Mouse (Mus musculus) heart, postnatal 4 days (tissue): ENCODE data around the gene Iqca. TPM values are rescaled to one million over a fixed set of nuclear protein-coding genes. Genes with fewer than 3 reads are reported as not detected.

ENCODE experiments used
- DNase-seq: peaks from one replicate; pipeline ENCODE4 v3.0.0; 2021
- total RNA-seq, 2 experiments: library from RNA; stranded (reverse); gene quantifications; 2 replicates each; pipeline ENCODE4 v1.2.3; 2021

Iqca gene
- total RNA-seq, 2 experiments from 2014 or later: not detected

- DNase-seq: peak; percentile 57
Observed at GRCm38 (mm10) chr1:90051347-90051746, 101.9 kb downstream of the Iqca start.

- no peak for DNase-seq
Observed at GRCm38 (mm10) chr1:90050046-90050739, 103.0 kb downstream of the Iqca start.

DNA sequence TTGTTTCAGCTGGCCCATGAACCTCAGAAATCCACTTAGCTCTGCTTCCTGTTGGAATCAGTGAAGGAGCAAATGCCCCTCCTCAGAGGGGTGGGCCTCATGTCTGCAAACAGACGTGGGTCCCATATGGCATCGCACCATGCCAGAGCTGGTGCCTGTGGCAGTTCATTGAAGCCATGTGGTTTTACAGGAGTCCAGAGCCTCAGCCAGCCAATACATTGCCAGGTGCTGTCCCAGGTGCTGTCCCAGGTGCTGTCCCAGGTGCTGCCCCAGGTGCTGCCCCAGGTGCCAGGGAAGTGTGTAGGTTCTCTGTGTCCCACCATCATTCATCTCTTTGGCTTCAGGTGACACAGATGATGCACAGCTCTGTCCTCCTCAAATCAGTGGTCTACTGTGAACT, 124.9 kb downstream of the Iqca start:
- no peak for DNase-seq

DNA sequence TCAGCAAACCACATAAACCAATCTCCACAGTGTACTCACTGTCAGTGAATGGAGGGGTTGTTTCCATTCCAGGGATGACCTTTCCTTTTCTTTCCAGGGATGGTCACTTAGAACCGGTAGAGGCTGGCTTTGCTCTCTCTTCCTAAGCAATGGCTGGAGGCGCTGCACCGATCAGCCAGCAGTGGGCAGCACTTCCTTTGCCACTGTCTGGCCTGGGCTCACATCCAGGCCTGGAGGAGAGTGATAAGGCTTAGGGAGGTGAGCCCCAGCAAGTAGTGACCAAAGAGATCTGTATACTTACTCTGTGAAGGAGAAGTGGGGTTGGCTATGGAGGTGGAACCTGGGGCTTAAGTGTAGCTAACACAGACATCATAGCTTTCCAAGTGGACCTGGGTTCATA, 126.3 kb downstream of the Iqca start:
- DNase-seq: peak; percentile 76

DNA sequence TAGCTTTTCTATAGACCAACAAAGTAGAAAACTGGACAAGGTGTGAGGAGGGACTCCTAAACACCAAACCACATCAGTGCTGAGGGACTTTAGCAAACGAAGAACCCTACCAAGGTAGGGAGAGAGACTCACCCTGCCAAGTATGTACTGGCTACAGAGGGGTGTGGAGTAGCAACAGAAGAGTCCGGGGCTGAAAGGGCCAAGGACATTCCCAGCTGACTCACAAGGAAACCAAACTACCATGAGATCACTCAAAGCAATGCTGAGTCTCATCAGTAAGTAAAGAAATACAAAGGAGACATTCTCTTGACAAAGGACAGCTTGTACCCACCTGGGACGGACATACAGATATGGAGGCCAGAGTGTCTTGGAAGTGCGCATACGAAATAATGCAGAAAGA, 132.9 kb downstream of the Iqca start:
- no peak for DNase-seq

DNA sequence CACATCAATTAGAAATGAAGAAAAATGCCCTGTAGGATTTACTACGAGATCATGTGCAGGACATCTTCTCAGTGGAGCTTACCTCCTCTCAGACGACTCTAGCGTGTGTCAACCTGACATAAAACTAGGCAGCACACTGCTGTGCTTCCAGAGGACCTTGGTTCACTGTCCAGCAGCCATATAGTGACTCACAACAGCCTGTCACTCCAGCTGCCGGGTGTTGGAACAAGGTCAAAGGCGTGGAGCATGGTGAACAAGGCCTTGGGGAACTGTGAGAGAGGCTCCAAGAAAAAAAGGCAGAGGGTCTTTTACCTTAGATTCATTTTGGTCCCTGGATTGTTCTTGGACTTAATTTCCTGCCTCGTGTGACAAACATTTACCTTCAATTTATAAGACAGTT, 135.1 kb downstream of the Iqca start:
- peak; percentile 47 for DNase-seq

DNA sequence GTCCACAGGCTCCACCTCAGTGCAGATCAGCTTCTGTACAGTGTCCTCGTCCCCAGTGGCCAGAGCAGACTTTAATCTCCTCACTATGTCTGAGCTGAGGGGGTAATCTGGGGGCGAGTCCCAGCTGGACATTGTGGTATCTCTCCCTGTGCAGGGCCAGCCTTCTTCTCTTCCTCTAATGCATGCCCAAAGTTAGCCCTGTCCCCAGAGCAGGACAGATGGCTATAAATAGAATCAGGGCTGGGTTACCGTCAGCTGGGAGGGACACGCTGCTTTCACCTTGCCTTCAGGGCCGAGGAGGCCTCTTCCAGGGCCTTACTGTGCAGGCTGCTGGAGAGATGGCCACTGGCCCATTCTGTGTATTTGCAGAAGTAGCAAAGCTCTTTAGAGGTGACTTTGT, 138.8 kb downstream of the Iqca start, which contains the start of gene Asb18:
Asb18 (minus strand) TSS at position 221 of the 400 bp plus-strand sequence.
- no peak for DNase-seq

DNA sequence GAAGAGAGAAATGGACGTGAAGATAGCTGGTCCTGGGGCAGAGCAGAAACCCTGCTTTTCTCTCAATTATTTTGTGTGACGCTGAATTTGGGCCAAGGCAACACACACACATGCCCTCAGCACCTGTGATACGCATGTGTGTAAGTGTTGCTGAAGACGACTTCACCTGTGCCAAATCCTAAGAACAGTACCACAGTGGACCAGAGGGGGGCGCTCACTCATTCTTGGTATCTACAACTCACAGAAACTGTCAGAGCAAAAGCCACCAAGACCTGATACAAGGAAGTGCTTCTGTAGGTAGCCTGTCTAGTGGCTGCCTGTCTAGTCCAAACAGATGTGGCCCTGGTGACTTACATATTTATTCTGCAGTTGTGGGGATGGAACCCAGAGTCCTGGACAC, 139.9 kb downstream of the Iqca start:
- DNase-seq: no peak

DNA sequence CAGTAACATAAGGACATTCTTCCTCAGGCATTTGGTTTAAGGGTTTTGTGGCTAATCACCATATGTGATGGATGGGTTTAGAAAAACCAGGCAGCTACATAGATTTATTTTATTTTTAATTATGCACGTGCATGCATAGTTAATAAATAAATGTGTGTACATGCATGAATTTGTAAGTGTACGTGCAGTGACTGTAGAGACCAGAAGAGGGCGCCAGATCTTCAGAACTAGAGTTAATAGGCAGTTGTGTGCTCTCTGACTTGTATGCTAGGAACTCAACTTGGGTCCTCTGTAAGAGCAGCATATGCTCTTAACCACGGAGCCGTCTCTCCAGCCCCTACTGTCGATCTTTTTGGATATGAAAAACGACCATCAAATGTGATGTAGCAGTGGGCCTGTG, 140.4 kb downstream of the Iqca start:
- DNase-seq: no peak

- no peak for DNase-seq
Observed at GRCm38 (mm10) chr1:90012168-90012567, 141.0 kb downstream of the Iqca start.

DNA sequence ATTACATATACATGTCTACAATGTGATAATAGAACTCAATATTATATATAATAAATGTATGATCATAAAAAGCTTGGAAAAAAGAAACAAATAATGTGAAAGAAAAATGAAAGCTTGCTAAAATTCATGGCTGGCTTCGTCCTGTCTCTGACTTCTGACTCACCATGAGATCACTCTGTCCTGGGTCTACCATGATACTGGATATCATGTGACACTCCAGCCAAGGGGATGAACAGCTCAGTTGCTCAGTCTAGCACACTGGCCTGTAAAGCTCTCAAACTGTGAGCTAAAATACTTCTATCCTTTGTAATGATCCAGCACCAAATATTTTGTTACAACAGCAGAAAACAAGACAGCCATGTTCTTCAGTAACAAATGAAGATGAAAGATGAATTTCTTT, 143.1 kb downstream of the Iqca start:
- DNase-seq: no peak

DNA sequence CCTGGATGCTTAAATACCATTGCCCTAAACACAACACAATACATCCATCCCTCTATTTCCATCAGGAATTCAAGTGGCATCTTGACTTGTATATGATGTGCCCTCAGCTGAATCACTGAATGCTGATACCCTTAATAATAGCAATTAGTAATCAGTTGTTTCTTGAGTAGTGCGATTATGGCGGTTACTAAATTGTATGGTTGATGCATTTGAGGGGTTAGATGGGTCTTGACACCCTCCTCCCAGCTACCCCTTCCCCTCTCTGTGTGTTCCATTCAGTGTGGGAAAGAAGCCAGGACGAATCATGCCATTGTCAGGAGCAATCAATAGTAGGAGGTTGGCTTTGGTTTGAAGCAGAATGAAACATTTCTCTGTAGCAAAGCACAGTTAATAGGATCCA, 144.0 kb downstream of the Iqca start:
- no peak for DNase-seq

DNA sequence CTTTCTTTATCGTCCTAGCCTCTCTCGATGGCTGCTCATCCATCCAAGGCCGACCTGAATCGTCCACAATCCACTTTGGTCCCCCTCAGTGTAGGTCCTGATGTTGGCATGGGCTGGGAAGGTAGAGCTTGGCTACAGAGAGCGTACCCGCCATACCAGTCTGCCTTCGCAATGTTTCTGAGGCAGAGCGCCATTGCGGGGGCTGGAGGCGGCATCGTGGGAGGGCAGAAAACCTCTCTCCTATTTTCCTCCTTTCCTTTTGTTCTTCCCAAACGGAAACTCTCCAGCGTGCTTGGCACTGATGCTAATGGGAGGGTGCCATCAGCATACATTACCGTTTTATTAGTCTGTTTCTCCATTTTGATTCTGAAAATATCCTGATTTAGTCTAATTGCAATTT, 146.5 kb downstream of the Iqca start:
- DNase-seq: no peak

GRCm38 (mm10) chr1:90000981-90001380, 152.2 kb downstream of the Iqca start:
- no peak for DNase-seq

DNA sequence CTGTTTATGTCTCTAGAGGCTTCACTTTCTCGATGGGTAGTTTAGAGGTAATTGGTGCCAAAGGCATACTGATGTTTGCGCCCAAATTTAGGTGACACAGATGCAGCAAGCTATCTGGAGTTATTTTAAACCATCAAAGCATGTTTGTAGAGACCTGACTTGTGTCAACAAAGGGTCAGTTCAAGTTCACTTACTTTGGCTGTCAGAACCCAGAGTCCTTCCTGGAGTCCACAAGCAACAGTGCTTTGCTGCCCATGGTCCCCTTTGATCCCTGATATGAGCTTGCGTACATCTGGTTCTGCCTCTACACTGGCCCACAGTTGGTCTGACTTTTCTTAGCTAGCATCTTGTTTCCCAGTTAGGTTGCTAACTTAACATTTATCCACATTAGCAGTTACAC, 153.3 kb downstream of the Iqca start:
- peak; percentile 17 for DNase-seq

- no peak for DNase-seq
Observed at GRCm38 (mm10) chr1:89998696-89999095, 154.5 kb downstream of the Iqca start.

GRCm38 (mm10) chr1:89998076-89998475, 155.1 kb downstream of the Iqca start:
- DNase-seq: peak; percentile 29

DNA sequence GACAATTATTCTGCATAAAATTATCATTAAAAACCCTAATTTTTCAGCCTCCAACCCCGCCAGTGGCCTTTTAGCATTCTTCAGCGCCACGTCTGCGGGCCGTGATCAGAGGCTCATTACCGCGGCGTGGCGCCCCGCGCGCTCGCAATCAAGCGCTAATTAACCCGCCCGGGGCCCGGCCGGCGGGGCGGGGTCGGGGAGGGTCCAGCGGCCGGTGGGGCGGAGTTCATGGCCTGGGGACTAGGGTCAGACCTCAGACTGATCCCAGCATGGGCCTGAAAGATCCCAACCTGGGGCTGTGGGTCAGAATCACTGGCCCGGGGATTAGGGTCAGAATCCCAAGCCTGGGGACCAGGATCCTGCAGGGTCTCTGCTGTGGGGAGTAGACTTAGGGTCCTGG, 160.9 kb downstream of the Iqca start:
- DNase-seq: no peak

Other genes with a start within 250 kb of the Iqca start
- under 1 TPM in 1 of 2 experiments, not detected in 1; 0.16 TPM for gene Gbx2, start 222.2 kb downstream of the Iqca start, total RNA-seq
- gene Asb18, start 138.7 kb downstream of the Iqca start, total RNA-seq: 1 to 10 TPM; 5.1 to 6.0 TPM
- 10 to 100 TPM; 28.3 to 29.5 TPM for gene Ackr3, start 50.6 kb upstream of the Iqca start, total RNA-seq